Mouse (Mus musculus): ENCODE data around the gene Iars2.

DNA sequence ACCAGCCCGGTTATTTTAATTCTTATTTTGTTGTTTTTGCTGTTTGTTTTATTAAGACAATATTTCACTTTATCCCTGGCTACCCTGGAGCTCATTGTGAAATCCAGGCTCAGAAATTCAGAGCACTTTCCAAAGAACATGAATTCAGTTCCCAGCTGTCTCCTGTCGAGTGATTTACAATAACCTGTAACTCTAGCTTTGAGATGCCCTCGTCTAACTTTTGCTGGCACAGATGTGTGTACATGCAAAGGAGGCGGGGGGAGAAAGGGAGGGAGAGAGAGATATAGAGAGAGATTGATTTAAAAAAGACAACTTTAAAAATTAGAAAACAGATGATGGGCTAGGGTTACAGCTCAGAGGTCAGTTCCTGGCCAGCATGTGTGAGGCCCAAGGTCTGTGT, 25.5 kb upstream of the Iars2 start:
- no peak for TF ChIP-seq CTCF (IDR thresholded peaks at IDR 0.05; ENCODE audit: extremely low read depth, insufficient read depth, insufficient read length, insufficient replicate concordance)
- no peak for TF ChIP-seq POLR2A (IDR thresholded peaks at IDR 0.05; ENCODE audit: low read depth, low read length)
